Mouse (Mus musculus) testis, adult 2 months (tissue): Measurements from ENCODE around the gene Nufip1. TPM values are rescaled to one million over a fixed set of nuclear protein-coding genes. Genes with fewer than 3 reads are reported as not detected.

Experiments used
- H3K27ac ChIP-seq: fragments of 200-500 bp; 2 replicates; pipeline ENCODE4 v1.5.1; 2012; ENCODE audit warnings: low read depth, low read length; ENCODE audit not compliant: control insufficient read depth, insufficient read depth
- H3K27me3 ChIP-seq: fragments of 200-500 bp; 2 replicates; pipeline ENCODE4 v1.6.1; 2012; ENCODE audit warnings: mild to moderate bottlenecking, low read length, moderate library complexity; ENCODE audit not compliant: control insufficient read depth, insufficient read depth
- H3K36me3 ChIP-seq: fragments of 200-500 bp; 2 replicates; pipeline ENCODE4 v1.6.1; 2012; ENCODE audit warnings: mild to moderate bottlenecking, low read length; ENCODE audit not compliant: control insufficient read depth, insufficient read depth
- H3K4me1 ChIP-seq: fragments of 200-500 bp; 2 replicates; pipeline ENCODE4 v1.6.1; 2012; ENCODE audit warnings: low read length; ENCODE audit not compliant: control insufficient read depth, insufficient read depth
- H3K4me3 ChIP-seq: fragments of 200-500 bp; 2 replicates; pipeline ENCODE4 v1.5.1; 2012; ENCODE audit warnings: low read depth, mild to moderate bottlenecking, low read length, moderate library complexity, mixed read lengths; ENCODE audit not compliant: control insufficient read depth
- CTCF ChIP-seq: fragments of 200-500 bp; IDR thresholded peaks from 2 replicates; pipeline ENCODE4 v1.5.1; 2012; ENCODE audit warnings: low read depth, mild to moderate bottlenecking, inconsistent platforms, low read length, moderate library complexity; ENCODE audit not compliant: control insufficient read depth, insufficient read depth, insufficient replicate concordance
- POLR2A ChIP-seq: fragments of 200-500 bp; IDR thresholded peaks from 2 replicates; pipeline ENCODE4 v1.6.1; 2012; ENCODE audit warnings: low read depth, mild to moderate bottlenecking, inconsistent platforms, low read length, moderate library complexity; ENCODE audit not compliant: control insufficient read depth
- polyA plus RNA-seq: library from polyadenylated mRNA; depleted of rRNA; stranded (reverse); fragments of >200 nt; gene quantifications from 2 replicates; pipeline ENCODE4 v1.2.3, GENCODE M21; 2012

Gene Nufip1
- polyA plus RNA-seq, 1 experiment: 2.7 TPM

GRCm38 (mm10) chr14:76099543-76099942 is 11.1 kb upstream of the Nufip1 start:
- no peak overlapping the region for H3K27ac ChIP-seq
- no peaks in the 10 kb centered on the region for H3K4me1 ChIP-seq
- H3K4me3 ChIP-seq: no peak overlapping the region
- H3K36me3 ChIP-seq: no peaks in the 10 kb centered on the region; the same call in 1 of the 2 replicates
- TF ChIP-seq POLR2A (no peak), CTCF (no peak)
- no peaks in the 10 kb centered on the region for H3K27me3 ChIP-seq

GRCm38 (mm10) chr14:76115744-76116143 is 5.1 kb downstream of the Nufip1 start:
- TF ChIP-seq POLR2A (no peak), CTCF (no peak)
- H3K36me3 ChIP-seq: peaks cover 2% of the 10 kb centered on the region
- no peak overlapping the region for H3K27ac ChIP-seq
- no peaks in the 10 kb centered on the region for H3K27me3 ChIP-seq
- peaks cover 3% of the 10 kb centered on the region for H3K4me1 ChIP-seq
- no peak overlapping the region for H3K4me3 ChIP-seq

- Histone ChIP-seq H3K36me3 (peaks cover 2% of the 10 kb centered on the region), H3K4me3 (no peak overlapping the region), H3K27me3 (no peaks in the 10 kb centered on the region), H3K4me1 (no peaks in the 10 kb centered on the region), H3K27ac (no peak overlapping the region)
- no peak for TF ChIP-seq CTCF
- TF ChIP-seq POLR2A: no peak
Observed at GRCm38 (mm10) chr14:76118963-76119362, 8.3 kb downstream of the Nufip1 start.

- Histone ChIP-seq H3K4me1 (no peaks in the 10 kb centered on the region), H3K27me3 (no peaks in the 10 kb centered on the region), H3K36me3 (no peaks in the 10 kb centered on the region; the same call in none of the 2 replicates), H3K4me3 (no peak overlapping the region), H3K27ac (no peak overlapping the region)
- TF ChIP-seq POLR2A (no peak), CTCF (no peak)
Observed at GRCm38 (mm10) chr14:76120472-76120871, 9.8 kb downstream of the Nufip1 start.

GRCm38 (mm10) chr14:76121901-76122662 is 11.4 kb downstream of the Nufip1 start:
- H3K36me3 ChIP-seq: no peaks in the 10 kb centered on the region; the same call in none of the 2 replicates
- no peak overlapping the region for H3K4me3 ChIP-seq
- TF ChIP-seq POLR2A (no peak), CTCF (no peak; the same call in 1 of the 2 replicates)
- no peaks in the 10 kb centered on the region for H3K27me3 ChIP-seq
- H3K4me1 ChIP-seq: no peaks in the 10 kb centered on the region
- H3K27ac ChIP-seq: no peak overlapping the region

GRCm38 (mm10) chr14:76122663-76123058 is 12.0 kb downstream of the Nufip1 start:
- Histone ChIP-seq H3K4me3 (no peak overlapping the region), H3K27me3 (no peaks in the 10 kb centered on the region), H3K27ac (no peak overlapping the region), H3K4me1 (no peaks in the 10 kb centered on the region), H3K36me3 (no peaks in the 10 kb centered on the region; the same call in none of the 2 replicates)
- TF ChIP-seq POLR2A: no peak
- TF ChIP-seq CTCF: no peak

- H3K4me3 ChIP-seq: no peak overlapping the region
- no peaks in the 10 kb centered on the region for H3K4me1 ChIP-seq
- no peak for TF ChIP-seq POLR2A
- no peak for TF ChIP-seq CTCF
- no peaks in the 10 kb centered on the region for H3K27me3 ChIP-seq
- no peak overlapping the region for H3K27ac ChIP-seq
- H3K36me3 ChIP-seq: peaks cover 3% of the 10 kb centered on the region; the same call in 1 of the 2 replicates
Observed at GRCm38 (mm10) chr14:76127311-76127710, 16.6 kb downstream of the Nufip1 start.
